Mouse (Mus musculus) lung, adult 10 weeks (tissue): Measurements from ENCODE around the gene Gm14685. TPM values are rescaled to one million over a fixed set of nuclear protein-coding genes. Genes with fewer than 3 reads are reported as not detected.

ENCODE experiments used
- polyA plus RNA-seq: library from polyadenylated mRNA; stranded (reverse); fragments of 350-450 nt; fragmentation: Illumina TruSeq; extraction: RNeasy Lipid Tissue Mini Kit (QIAGEN cat#74804); gene quantifications from one replicate; pipeline ENCODE4 v1.2.3, GENCODE M21; 2014; ENCODE audit warnings: low read depth, low replicate concordance; ENCODE audit not compliant: insufficient read depth

The Gm14685 gene
- not detected for polyA plus RNA-seq

GRCm38 (mm10) chrX:73116747-73117146 lies at the start of gene Gm14685:
TSS of gene Gm14685 (plus strand) at chrX:73117047.

GRCm38 (mm10) chrX:73082267-73083055 lies 34.4 kb upstream of the Gm14685 start, which contains the start of gene Xlr4a:
TSS of gene Xlr4a (minus strand) at chrX:73082478.

GRCm38 (mm10) chrX:73096941-73097508 lies 19.8 kb upstream of the Gm14685 start, which contains the start of gene Xlr3a:
TSS of gene Xlr3a (minus strand) at chrX:73097095.

GRCm38 (mm10) chrX:73148496-73148895 lies 31.6 kb downstream of the Gm14685 start, which contains the start of gene Xlr5b:
TSS of gene Xlr5b (plus strand) at chrX:73148796.

GRCm38 (mm10) chrX:73149350-73149749 lies 32.5 kb downstream of the Gm14685 start, which contains the start of gene DXBay18:
TSS of gene DXBay18 (minus strand) at chrX:73149450.

GRCm38 (mm10) chrX:73176889-73177288 lies 60.0 kb downstream of the Gm14685 start, which contains the start of gene Spin2d:
TSS of gene Spin2d (minus strand) at chrX:73176989.

Other genes starting within 250 kb of the Gm14685 start
- 80.2 TPM for gene Cetn2, start 198.6 kb upstream of the Gm14685 start, polyA plus RNA-seq
- 14.0 TPM for gene Nsdhl, start 198.5 kb upstream of the Gm14685 start, polyA plus RNA-seq
- gene Zfp185, start 129.7 kb upstream of the Gm14685 start, polyA plus RNA-seq: 4.2 TPM
- gene Pnma5, start 79.9 kb upstream of the Gm14685 start, polyA plus RNA-seq: not detected
- not detected for gene Pnma3, start 52.3 kb upstream of the Gm14685 start, polyA plus RNA-seq
- 2.3 TPM for gene Xlr4a, start 34.6 kb upstream of the Gm14685 start, polyA plus RNA-seq
- 0.30 TPM for gene Xlr3a, start 20.0 kb upstream of the Gm14685 start, polyA plus RNA-seq
- gene Xlr5b, start 31.7 kb downstream of the Gm14685 start, polyA plus RNA-seq: not detected
- gene DXBay18, start 32.4 kb downstream of the Gm14685 start, polyA plus RNA-seq: 0.70 TPM
- gene Spin2d, start 59.9 kb downstream of the Gm14685 start, polyA plus RNA-seq: not detected
- 1.1 TPM for gene Xlr3b, start 75.2 kb downstream of the Gm14685 start, polyA plus RNA-seq
- 3.0 TPM for gene Xlr4b, start 97.3 kb downstream of the Gm14685 start, polyA plus RNA-seq
- gene F8a, start 111.2 kb downstream of the Gm14685 start, polyA plus RNA-seq: 6.4 TPM
- 1.5 TPM for gene Xlr4c, start 126.1 kb downstream of the Gm14685 start, polyA plus RNA-seq
- gene Xlr3c, start 148.3 kb downstream of the Gm14685 start, polyA plus RNA-seq: not detected
- gene Xlr5a, start 175.9 kb downstream of the Gm14685 start, polyA plus RNA-seq: not detected
- gene Xlr5c, start 175.9 kb downstream of the Gm14685 start, polyA plus RNA-seq: not detected
- not detected for gene Gm45015, start 219.8 kb downstream of the Gm14685 start, polyA plus RNA-seq
- 4.8 TPM for gene Zfp275, start 225.6 kb downstream of the Gm14685 start, polyA plus RNA-seq